Mouse (Mus musculus) bone marrow macrophage, adult 2 months (primary cell): ENCODE measurements around the gene Rras.

ENCODE experiments used
- CTCF ChIP-seq: IDR thresholded peaks from 2 replicates; pipeline ENCODE4 v1.5.1; 2012; ENCODE audit warnings: low read depth, mild to moderate bottlenecking, low read length, moderate library complexity
- POLR2A ChIP-seq: IDR thresholded peaks from 2 replicates; pipeline ENCODE4 v1.6.1; 2012; ENCODE audit warnings: mild to moderate bottlenecking, low read depth, low read length, borderline replicate concordance

DNA sequence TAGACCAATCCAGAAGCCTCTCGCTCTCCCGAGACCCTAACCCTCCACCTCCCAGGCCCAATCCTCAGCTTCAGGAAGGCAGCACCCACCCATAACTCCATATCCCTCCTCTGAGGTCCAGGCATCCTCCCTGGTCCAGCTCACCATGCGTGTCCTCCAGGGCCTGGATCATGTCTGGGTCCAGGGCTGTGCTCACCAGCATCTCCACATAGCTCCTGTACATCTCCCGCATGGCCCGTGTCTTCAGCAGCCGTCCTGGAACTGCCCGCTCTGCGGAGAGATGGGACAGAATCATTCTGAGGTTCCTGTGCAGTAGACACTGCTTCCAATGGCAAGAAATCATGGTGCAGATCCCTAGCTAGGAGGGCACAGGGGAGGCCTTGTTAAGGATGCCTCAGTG lies 13.1 kb downstream of the Rras start:
- no peak for TF ChIP-seq CTCF
- no peak for TF ChIP-seq POLR2A
